Mouse (Mus musculus): ENCODE measurements around the gene Rab1b. TPM values are rescaled to one million over a fixed set of nuclear protein-coding genes. Genes with fewer than 3 reads are reported as not detected.
"Not testable (repeated sequence)": the region's sequence is repeated elsewhere in the genome, so short reads cannot be mapped to it uniquely, and the experiment has no call there.

The Rab1b gene
- total RNA-seq (2014; fragmentation: Nextera tagmentation) (35.9 and 47.6 TPM in 2 replicates), total RNA-seq (2017) (90.4 and 109 TPM in 2 replicates), polyA plus RNA-seq (2012) (195 and 231 TPM in 2 replicates)

DNA sequence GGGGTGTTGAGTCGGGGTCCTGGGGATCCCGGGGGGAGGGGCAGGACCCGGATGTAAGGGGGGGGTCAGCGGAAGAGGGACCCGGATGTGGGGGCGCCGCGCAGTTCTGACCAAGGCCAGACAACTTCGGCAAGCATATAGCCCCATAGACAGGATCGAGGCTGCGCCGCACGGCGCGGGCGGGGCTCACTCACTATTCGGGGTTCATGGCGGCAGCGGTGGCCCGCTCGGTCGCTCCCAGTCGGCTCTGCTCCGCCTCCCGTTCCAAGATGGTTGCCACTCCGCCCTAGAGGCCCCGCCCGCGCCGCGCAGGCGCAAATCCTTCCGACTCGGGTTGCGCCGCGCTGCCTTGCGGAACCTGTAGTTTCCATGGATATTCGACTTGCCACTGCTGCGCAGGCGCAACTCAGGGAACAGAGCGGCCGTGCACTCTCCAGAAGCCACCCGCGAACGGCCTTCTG lies at the start of gene Rab1b:
Gene Rab1b (minus strand): TSS at position 342 of the 461 bp plus-strand sequence.
- Histone ChIP-seq H3K4me1 (ENCODE audit: insufficient read depth, low read depth, low read length) (peaks cover 36% of the 10 kb centered on the region), H3K9me3 (replicated peaks) (no peaks in the 10 kb centered on the region), H3K36me3 (replicated peaks) (peaks cover 67% of the 10 kb centered on the region), H3K27me3 (ENCODE audit: insufficient read depth, low read length) (no peaks in the 10 kb centered on the region), H3K4me3 (ENCODE audit: low read depth, low read length) (peak within 1 kb of the TSS; percentile 84)
- TF ChIP-seq CTCF (IDR thresholded peaks at IDR 0.05; ENCODE audit: low read depth, low read length): no peak
- TF ChIP-seq GATA1 (IDR thresholded peaks at IDR 0.05; ENCODE audit: borderline replicate concordance, low read length): no peak
- TF ChIP-seq TAL1 (conservative IDR thresholded peaks at IDR 0.05; ENCODE audit: low read depth, low read length): no peak
- TF ChIP-seq POLR2AphosphoS5 (IDR thresholded peaks at IDR 0.05; ENCODE audit: insufficient replicate concordance, low read depth, low read length): no peak
- ATAC-seq (ENCODE audit: extremely low read depth, insufficient number of reproducible peaks, low FRiP score, poor library complexity, severe bottlenecking) (peak; percentile 78), DNase-seq (ENCODE audit: low spot score) (peak; percentile 94)

DNA sequence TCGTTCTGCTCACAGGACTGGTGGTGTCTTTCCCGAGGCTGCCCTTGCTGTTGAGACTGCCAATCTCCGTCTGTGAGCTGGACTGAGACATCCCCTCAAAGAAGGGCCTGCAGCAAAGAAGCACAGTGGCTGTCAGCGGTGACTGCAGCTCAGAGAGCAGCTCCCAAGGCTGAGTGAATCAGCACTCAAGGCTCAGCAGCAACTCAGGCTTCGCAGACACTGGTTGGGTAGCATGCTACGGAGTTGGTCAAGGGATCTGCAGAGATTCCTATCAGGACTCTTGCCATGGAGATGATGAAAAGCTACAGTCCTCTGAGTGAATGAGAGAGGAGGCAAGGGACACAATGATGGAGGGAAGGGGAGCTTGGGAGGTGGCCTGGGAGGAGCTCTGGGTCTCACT lies 45.4 kb upstream of the Rab1b start:
- no peaks in the 10 kb centered on the region for H3K27me3 ChIP-seq (ENCODE audit: insufficient read depth, low read length)
- no peak overlapping the region for H3K4me3 ChIP-seq (ENCODE audit: low read depth, low read length)
- no peak for DNase-seq (ENCODE audit: low spot score)
- TF ChIP-seq CTCF (IDR thresholded peaks at IDR 0.05; ENCODE audit: low read depth, low read length): no peak
- no peak for TF ChIP-seq GATA1 (IDR thresholded peaks at IDR 0.05; ENCODE audit: borderline replicate concordance, low read length)
- no peak for TF ChIP-seq POLR2AphosphoS5 (IDR thresholded peaks at IDR 0.05; ENCODE audit: insufficient replicate concordance, low read depth, low read length)
- no peak for TF ChIP-seq TAL1 (conservative IDR thresholded peaks at IDR 0.05; ENCODE audit: low read depth, low read length)
- TF ChIP-seq GATA2 (IDR thresholded peaks at IDR 0.05; ENCODE audit: borderline replicate concordance, low read depth, low read length): no peak
- H3K9me3 ChIP-seq (replicated peaks): no peaks in the 10 kb centered on the region
- ATAC-seq (ENCODE audit: extremely low read depth, insufficient number of reproducible peaks, low FRiP score, poor library complexity, severe bottlenecking): no peak
- peaks cover 81% of the 10 kb centered on the region for H3K36me3 ChIP-seq (replicated peaks)
- H3K4me1 ChIP-seq (ENCODE audit: insufficient read depth, low read depth, low read length): peaks cover 4% of the 10 kb centered on the region; the same call in 1 of the 2 replicates

DNA sequence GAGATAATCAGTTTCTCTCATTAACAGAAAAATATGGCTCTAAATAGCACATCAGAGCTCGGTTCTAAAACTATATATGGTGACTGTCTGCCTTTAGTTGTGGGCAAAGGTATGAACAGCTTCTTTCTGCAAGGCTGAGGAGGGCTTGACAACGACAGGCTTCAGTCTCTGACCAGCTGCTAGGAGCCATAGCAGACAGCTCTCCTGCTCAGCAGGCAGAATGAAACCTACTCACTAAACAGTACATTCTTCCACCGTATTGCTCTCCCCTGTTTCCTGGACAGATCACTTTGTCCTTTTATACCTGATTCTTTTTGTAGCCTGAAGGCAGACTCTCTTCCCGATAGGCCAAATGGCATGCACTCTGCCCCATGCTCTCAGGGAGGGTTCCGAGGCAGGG lies 44.9 kb upstream of the Rab1b start:
- Histone ChIP-seq H3K27me3 (ENCODE audit: insufficient read depth, low read length) (no peaks in the 10 kb centered on the region), H3K9me3 (replicated peaks) (no peaks in the 10 kb centered on the region), H3K36me3 (replicated peaks) (peaks cover 80% of the 10 kb centered on the region), H3K4me3 (ENCODE audit: low read depth, low read length) (no peak overlapping the region), H3K4me1 (ENCODE audit: insufficient read depth, low read depth, low read length) (peaks cover 4% of the 10 kb centered on the region; the same call in 1 of the 2 replicates)
- TF ChIP-seq CTCF (IDR thresholded peaks at IDR 0.05; ENCODE audit: low read depth, low read length) (no peak), TAL1 (conservative IDR thresholded peaks at IDR 0.05; ENCODE audit: low read depth, low read length) (no peak), POLR2AphosphoS5 (IDR thresholded peaks at IDR 0.05; ENCODE audit: insufficient replicate concordance, low read depth, low read length) (no peak)
- ATAC-seq (ENCODE audit: extremely low read depth, insufficient number of reproducible peaks, low FRiP score, poor library complexity, severe bottlenecking): no peak
- DNase-seq (ENCODE audit: low spot score): no peak

- no peak for ATAC-seq (ENCODE audit: extremely low read depth, insufficient number of reproducible peaks, low FRiP score, poor library complexity, severe bottlenecking)
- no peak overlapping the region for H3K4me3 ChIP-seq (ENCODE audit: low read depth, low read length)
- peaks cover 4% of the 10 kb centered on the region; the same call in 1 of the 2 replicates for H3K4me1 ChIP-seq (ENCODE audit: insufficient read depth, low read depth, low read length)
- peaks cover 81% of the 10 kb centered on the region for H3K36me3 ChIP-seq (replicated peaks)
- H3K9me3 ChIP-seq (replicated peaks): no peaks in the 10 kb centered on the region
- no peaks in the 10 kb centered on the region for H3K27me3 ChIP-seq (ENCODE audit: insufficient read depth, low read length)
- DNase-seq (ENCODE audit: low spot score): peak; percentile 40
- no peak for TF ChIP-seq GATA2 (IDR thresholded peaks at IDR 0.05; ENCODE audit: borderline replicate concordance, low read depth, low read length)
- peak; percentile 45 for TF ChIP-seq CTCF (IDR thresholded peaks at IDR 0.05; ENCODE audit: low read depth, low read length)
Observed at GRCm38 (mm10) chr19:5151331-5151730, 44.5 kb upstream of the Rab1b start.

DNA sequence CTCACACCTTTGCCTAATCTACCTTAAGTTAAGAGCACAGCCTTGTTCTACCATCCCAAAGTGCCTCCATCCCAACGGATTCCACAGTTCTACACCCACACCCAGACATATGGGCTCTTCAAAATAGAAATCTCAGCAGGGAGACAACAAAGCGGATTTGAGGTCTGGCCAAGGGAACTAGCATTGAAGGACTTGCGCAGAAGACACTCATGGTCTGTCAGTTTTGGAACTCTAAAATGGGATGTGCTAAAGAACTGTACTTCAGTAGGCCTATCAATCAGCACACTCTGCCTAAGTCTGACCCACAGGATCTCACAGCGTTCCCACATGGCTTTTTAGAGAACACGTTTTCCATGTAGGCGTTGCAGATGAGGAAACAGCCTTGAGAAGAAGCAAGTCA lies 43.5 kb upstream of the Rab1b start:
- DNase-seq (ENCODE audit: low spot score) (no peak), ATAC-seq (ENCODE audit: extremely low read depth, insufficient number of reproducible peaks, low FRiP score, poor library complexity, severe bottlenecking) (no peak)
- Histone ChIP-seq H3K4me1 (ENCODE audit: insufficient read depth, low read depth, low read length) (peaks cover 2% of the 10 kb centered on the region; the same call in 1 of the 2 replicates), H3K27me3 (ENCODE audit: insufficient read depth, low read length) (no peaks in the 10 kb centered on the region), H3K4me3 (ENCODE audit: low read depth, low read length) (no peak overlapping the region), H3K36me3 (replicated peaks) (peaks cover 81% of the 10 kb centered on the region), H3K9me3 (replicated peaks) (no peaks in the 10 kb centered on the region)
- no peak for TF ChIP-seq TAL1 (conservative IDR thresholded peaks at IDR 0.05; ENCODE audit: low read depth, low read length)
- no peak for TF ChIP-seq GATA2 (IDR thresholded peaks at IDR 0.05; ENCODE audit: borderline replicate concordance, low read depth, low read length)
- no peak for TF ChIP-seq POLR2AphosphoS5 (IDR thresholded peaks at IDR 0.05; ENCODE audit: insufficient replicate concordance, low read depth, low read length)
- no peak for TF ChIP-seq CTCF (IDR thresholded peaks at IDR 0.05; ENCODE audit: low read depth, low read length)
- no peak for TF ChIP-seq GATA1 (IDR thresholded peaks at IDR 0.05; ENCODE audit: borderline replicate concordance, low read length)

- H3K27me3 ChIP-seq (ENCODE audit: insufficient read depth, low read length); DNase-seq (ENCODE audit: low spot score); H3K4me3 ChIP-seq (ENCODE audit: low read depth, low read length); ATAC-seq (ENCODE audit: extremely low read depth, insufficient number of reproducible peaks, low FRiP score, poor library complexity, severe bottlenecking); H3K4me1 ChIP-seq (ENCODE audit: insufficient read depth, low read depth, low read length); H3K9me3 ChIP-seq (replicated peaks): not testable (repeated sequence)
- peaks cover 82% of the 10 kb centered on the region for H3K36me3 ChIP-seq (replicated peaks)
Observed at GRCm38 (mm10) chr19:5149041-5149440, 42.2 kb upstream of the Rab1b start.

DNA sequence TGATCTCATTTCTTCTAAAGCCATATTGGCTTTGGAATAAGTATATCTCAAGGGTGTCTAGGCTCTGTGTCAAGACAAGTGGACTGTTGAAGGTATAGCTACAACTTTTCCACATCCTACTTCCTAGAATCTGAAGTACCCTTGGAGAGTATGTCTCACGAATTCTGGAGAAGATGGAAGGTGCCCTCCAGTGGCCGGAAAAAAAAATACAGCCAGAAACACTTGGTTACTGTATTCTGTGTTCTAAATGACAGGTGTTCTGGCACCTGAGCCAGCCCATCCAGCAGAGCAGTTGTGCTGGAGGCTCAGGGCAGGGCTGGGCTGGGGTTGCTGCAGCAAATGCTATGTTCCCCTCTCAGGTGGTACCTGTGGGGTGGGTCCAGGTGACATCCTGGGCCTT lies 32.8 kb upstream of the Rab1b start:
- Histone ChIP-seq H3K27me3 (ENCODE audit: insufficient read depth, low read length) (no peaks in the 10 kb centered on the region), H3K36me3 (replicated peaks) (peaks cover 97% of the 10 kb centered on the region), H3K4me3 (ENCODE audit: low read depth, low read length) (no peak overlapping the region), H3K9me3 (replicated peaks) (no peaks in the 10 kb centered on the region), H3K4me1 (ENCODE audit: insufficient read depth, low read depth, low read length) (no peaks in the 10 kb centered on the region)
- ATAC-seq (ENCODE audit: extremely low read depth, insufficient number of reproducible peaks, low FRiP score, poor library complexity, severe bottlenecking) (no peak), DNase-seq (ENCODE audit: low spot score) (peak; percentile 24)
- TF ChIP-seq GATA1 (IDR thresholded peaks at IDR 0.05; ENCODE audit: borderline replicate concordance, low read length): no peak
- TF ChIP-seq TAL1 (conservative IDR thresholded peaks at IDR 0.05; ENCODE audit: low read depth, low read length): no peak
- TF ChIP-seq POLR2AphosphoS5 (IDR thresholded peaks at IDR 0.05; ENCODE audit: insufficient replicate concordance, low read depth, low read length): no peak
- TF ChIP-seq GATA2 (IDR thresholded peaks at IDR 0.05; ENCODE audit: borderline replicate concordance, low read depth, low read length): no peak

Data from G1E (cell line).